Mouse (Mus musculus): ENCODE data around the gene Flot2. TPM values are rescaled to one million over a fixed set of nuclear protein-coding genes. Genes with fewer than 3 reads are reported as not detected.

Gene Flot2
- polyA plus RNA-seq, 1 experiment from 2014 or later: 92.4 TPM

GRCm38 (mm10) chr11:78072425-78073130 lies 34.8 kb downstream of the Flot2 start:
- H3K4me3 ChIP-seq (replicated peaks; ENCODE audit: low read length): no peak overlapping the region
- 36% methylated on average over 6 of the region's 6 CpGs for WGBS
- no peak overlapping the region for H3K9ac ChIP-seq
- ATAC-seq (ENCODE audit: low FRiP score) (no peak), DNase-seq (ENCODE audit: low spot score) (no peak)
- no peaks in the 10 kb centered on the region for H3K9me3 ChIP-seq (ENCODE audit: control insufficient read depth, low read length)
- H3K4me2 ChIP-seq (replicated peaks): no peak overlapping the region
- H3K27ac ChIP-seq: no peak overlapping the region
- no peaks in the 10 kb centered on the region for H3K27me3 ChIP-seq (ENCODE audit: control insufficient read depth, insufficient read depth, low read length)
- H3K36me3 ChIP-seq (replicated peaks; ENCODE audit: control insufficient read depth, insufficient read depth): peaks cover 62% of the 10 kb centered on the region
- H3K4me1 ChIP-seq (replicated peaks; ENCODE audit: control insufficient read depth, insufficient read depth, low read length): no peaks in the 10 kb centered on the region

GRCm38 (mm10) chr11:78073577-78074276 lies 36.0 kb downstream of the Flot2 start:
- DNase-seq (ENCODE audit: low spot score): no peak
- Histone ChIP-seq H3K9me3 (ENCODE audit: control insufficient read depth, low read length) (no peaks in the 10 kb centered on the region), H3K27ac (no peak overlapping the region), H3K4me1 (replicated peaks; ENCODE audit: control insufficient read depth, insufficient read depth, low read length) (no peaks in the 10 kb centered on the region), H3K36me3 (replicated peaks; ENCODE audit: control insufficient read depth, insufficient read depth) (peaks cover 65% of the 10 kb centered on the region), H3K4me3 (replicated peaks; ENCODE audit: low read length) (no peak overlapping the region), H3K4me2 (replicated peaks) (no peak overlapping the region), H3K27me3 (ENCODE audit: control insufficient read depth, insufficient read depth, low read length) (no peaks in the 10 kb centered on the region), H3K9ac (no peak overlapping the region)
- WGBS: 96% methylated on average over 9 of the region's 9 CpGs
- no peak for ATAC-seq (ENCODE audit: low FRiP score)

GRCm38 (mm10) chr11:78074277-78074652 lies 36.5 kb downstream of the Flot2 start:
- H3K9me3 ChIP-seq (ENCODE audit: control insufficient read depth, low read length): no peaks in the 10 kb centered on the region
- no peaks in the 10 kb centered on the region for H3K27me3 ChIP-seq (ENCODE audit: control insufficient read depth, insufficient read depth, low read length)
- WGBS: 95% methylated on average over 2 of the region's 2 CpGs
- H3K4me2 ChIP-seq (replicated peaks): no peak overlapping the region
- DNase-seq (ENCODE audit: low spot score) (no peak), ATAC-seq (ENCODE audit: low FRiP score) (no peak)
- H3K9ac ChIP-seq: no peak overlapping the region
- peaks cover under 1% of the 10 kb centered on the region for H3K4me1 ChIP-seq (replicated peaks; ENCODE audit: control insufficient read depth, insufficient read depth, low read length)
- no peak overlapping the region for H3K27ac ChIP-seq
- no peak overlapping the region for H3K4me3 ChIP-seq (replicated peaks; ENCODE audit: low read length)
- H3K36me3 ChIP-seq (replicated peaks; ENCODE audit: control insufficient read depth, insufficient read depth): peaks cover 65% of the 10 kb centered on the region

- ATAC-seq (ENCODE audit: low FRiP score) (no peak), DNase-seq (ENCODE audit: low spot score) (no peak)
- Histone ChIP-seq H3K36me3 (replicated peaks; ENCODE audit: control insufficient read depth, insufficient read depth) (peaks cover 65% of the 10 kb centered on the region), H3K4me1 (replicated peaks; ENCODE audit: control insufficient read depth, insufficient read depth, low read length) (peaks cover 4% of the 10 kb centered on the region), H3K4me2 (replicated peaks) (no peak overlapping the region), H3K9me3 (ENCODE audit: control insufficient read depth, low read length) (no peaks in the 10 kb centered on the region), H3K27ac (no peak overlapping the region), H3K27me3 (ENCODE audit: control insufficient read depth, insufficient read depth, low read length) (no peaks in the 10 kb centered on the region), H3K9ac (no peak overlapping the region), H3K4me3 (replicated peaks; ENCODE audit: low read length) (no peak overlapping the region)
- 89% methylated on average over 4 of the region's 4 CpGs for WGBS
These were observed 36.9 kb downstream of the Flot2 start for GRCm38 (mm10) chr11:78074666-78075065.

GRCm38 (mm10) chr11:78079961-78080921 lies 42.5 kb downstream of the Flot2 start, which contains the start of gene Eral1:
Gene Eral1, minus strand, starts transcription at chr11:78080383.
- Histone ChIP-seq H3K27me3 (ENCODE audit: control insufficient read depth, insufficient read depth, low read length) (0 out of 2 replicates have a peak, but pooled peaks cover 3% of the 10 kb centered on the region), H3K9ac (peak within 1 kb of the TSS; percentile 74), H3K9me3 (ENCODE audit: control insufficient read depth, low read length) (no peaks in the 10 kb centered on the region), H3K4me2 (replicated peaks) (peak within 1 kb of the TSS; percentile 71), H3K4me3 (replicated peaks; ENCODE audit: low read length) (peak within 1 kb of the TSS; percentile 67), H3K27ac (peak within 1 kb of the TSS; percentile 85), H3K4me1 (replicated peaks; ENCODE audit: control insufficient read depth, insufficient read depth, low read length) (peaks cover 4% of the 10 kb centered on the region), H3K36me3 (replicated peaks; ENCODE audit: control insufficient read depth, insufficient read depth) (peaks cover 23% of the 10 kb centered on the region)
- peak; percentile 93 for DNase-seq (ENCODE audit: low spot score)
- ATAC-seq (ENCODE audit: low FRiP score): peak; percentile 93
- WGBS: 1% methylated on average over 42 of the region's 42 CpGs

GRCm38 (mm10) chr11:78083595-78083994 lies 45.9 kb downstream of the Flot2 start:
- Histone ChIP-seq H3K27me3 (ENCODE audit: control insufficient read depth, insufficient read depth, low read length) (0 out of 2 replicates have a peak, but pooled peaks cover 3% of the 10 kb centered on the region), H3K4me2 (replicated peaks) (no peak overlapping the region), H3K4me3 (replicated peaks; ENCODE audit: low read length) (no peak overlapping the region), H3K9ac (no peak overlapping the region), H3K9me3 (ENCODE audit: control insufficient read depth, low read length) (no peaks in the 10 kb centered on the region), H3K36me3 (replicated peaks; ENCODE audit: control insufficient read depth, insufficient read depth) (no peaks in the 10 kb centered on the region), H3K27ac (no peak overlapping the region), H3K4me1 (replicated peaks; ENCODE audit: control insufficient read depth, insufficient read depth, low read length) (peaks cover 4% of the 10 kb centered on the region)
- 60% methylated on average over 1 of the region's 1 CpGs for WGBS
- DNase-seq (ENCODE audit: low spot score) (no peak), ATAC-seq (ENCODE audit: low FRiP score) (no peak)

GRCm38 (mm10) chr11:78086925-78087479 lies 49.3 kb downstream of the Flot2 start:
- no peak overlapping the region for H3K27ac ChIP-seq
- H3K9me3 ChIP-seq (ENCODE audit: control insufficient read depth, low read length): no peaks in the 10 kb centered on the region
- H3K27me3 ChIP-seq (ENCODE audit: control insufficient read depth, insufficient read depth, low read length): 0 out of 2 replicates have a peak, but pooled peaks cover 3% of the 10 kb centered on the region
- H3K4me1 ChIP-seq (replicated peaks; ENCODE audit: control insufficient read depth, insufficient read depth, low read length): no peaks in the 10 kb centered on the region
- no peak for ATAC-seq (ENCODE audit: low FRiP score)
- no peak overlapping the region for H3K9ac ChIP-seq
- WGBS: 78% methylated on average over 4 of the region's 4 CpGs
- no peak overlapping the region for H3K4me3 ChIP-seq (replicated peaks; ENCODE audit: low read length)
- H3K36me3 ChIP-seq (replicated peaks; ENCODE audit: control insufficient read depth, insufficient read depth): no peaks in the 10 kb centered on the region
- H3K4me2 ChIP-seq (replicated peaks): no peak overlapping the region
- DNase-seq (ENCODE audit: low spot score): no peak

GRCm38 (mm10) chr11:78087756-78088281 lies 50.1 kb downstream of the Flot2 start:
- Histone ChIP-seq H3K36me3 (replicated peaks; ENCODE audit: control insufficient read depth, insufficient read depth) (no peaks in the 10 kb centered on the region), H3K9ac (no peak overlapping the region), H3K4me1 (replicated peaks; ENCODE audit: control insufficient read depth, insufficient read depth, low read length) (no peaks in the 10 kb centered on the region), H3K4me2 (replicated peaks) (no peak overlapping the region), H3K27me3 (ENCODE audit: control insufficient read depth, insufficient read depth, low read length) (0 out of 2 replicates have a peak, but pooled peaks cover 3% of the 10 kb centered on the region), H3K27ac (no peak overlapping the region), H3K9me3 (ENCODE audit: control insufficient read depth, low read length) (no peaks in the 10 kb centered on the region), H3K4me3 (replicated peaks; ENCODE audit: low read length) (no peak overlapping the region)
- DNase-seq (ENCODE audit: low spot score) (no peak), ATAC-seq (ENCODE audit: low FRiP score) (no peak)
- WGBS: 81% methylated on average over 5 of the region's 5 CpGs

Data from hindbrain, embryonic 14.5 days (tissue).